Mouse (Mus musculus): ENCODE results near the gene Fsip1.

GRCm38 (mm10) chr2:118160547-118160946 is 96.2 kb downstream of the Fsip1 start:
- no peak for TF ChIP-seq CTCF (IDR thresholded peaks at IDR 0.05; ENCODE audit: borderline replicate concordance, insufficient read depth, low read length)
- TF ChIP-seq POLR2A (IDR thresholded peaks at IDR 0.05; ENCODE audit: low read depth, low read length), result no peak
